Mouse (Mus musculus): ENCODE data around the gene Hemk1. TPM values are rescaled to one million over a fixed set of nuclear protein-coding genes. Genes with fewer than 3 reads are reported as not detected.

Hemk1 gene
- polyA plus RNA-seq, 1 experiment from 2014 or later = 11.8 TPM

Other genes with a start within 250 kb of the Hemk1 start
- gene Dock3, start 106.4 kb downstream of the Hemk1 start, polyA plus RNA-seq (2015; fragmentation: Nextera tagmentation; extraction: Ambion mirVana) = 0.30 and 0.45 TPM in 2 replicates
- 41.2 and 46.4 TPM in 2 replicates for gene Mapkapk3, start 48.5 kb downstream of the Hemk1 start, polyA plus RNA-seq (2015; fragmentation: Nextera tagmentation; extraction: Ambion mirVana)
- 13.2 and 16.5 TPM in 2 replicates for gene Cish, start 42.3 kb downstream of the Hemk1 start, polyA plus RNA-seq (2015; fragmentation: Nextera tagmentation; extraction: Ambion mirVana)
- 0.47 and 0.90 TPM in 2 replicates for gene 6430571L13Rik, start 2.3 kb upstream of the Hemk1 start, polyA plus RNA-seq (2015; fragmentation: Nextera tagmentation; extraction: Ambion mirVana)
- gene Cacna2d2, start 61.3 kb upstream of the Hemk1 start, polyA plus RNA-seq (2015; fragmentation: Nextera tagmentation; extraction: Ambion mirVana) = 0.19 and 0.35 TPM in 2 replicates
- gene Tmem115, start 195.6 kb upstream of the Hemk1 start, polyA plus RNA-seq (2015; fragmentation: Nextera tagmentation; extraction: Ambion mirVana) = 38.1 and 40.2 TPM in 2 replicates
- 27.4 and 30.0 TPM in 2 replicates for gene Cyb561d2, start 203.8 kb upstream of the Hemk1 start, polyA plus RNA-seq (2015; fragmentation: Nextera tagmentation; extraction: Ambion mirVana)
- gene Nprl2, start 203.9 kb upstream of the Hemk1 start, polyA plus RNA-seq (2015; fragmentation: Nextera tagmentation; extraction: Ambion mirVana) = 40.8 and 42.6 TPM in 2 replicates
- 0.76 and 1.6 TPM in 2 replicates for gene Zmynd10, start 208.9 kb upstream of the Hemk1 start, polyA plus RNA-seq (2015; fragmentation: Nextera tagmentation; extraction: Ambion mirVana)
- 63.8 and 72.2 TPM in 2 replicates for gene Rassf1, start 213.2 kb upstream of the Hemk1 start, polyA plus RNA-seq (2015; fragmentation: Nextera tagmentation; extraction: Ambion mirVana)
- gene Tusc2, start 224.9 kb upstream of the Hemk1 start, polyA plus RNA-seq (2015; fragmentation: Nextera tagmentation; extraction: Ambion mirVana) = 35.0 and 38.2 TPM in 2 replicates
- gene Hyal2, start 229.6 kb upstream of the Hemk1 start, polyA plus RNA-seq (2015; fragmentation: Nextera tagmentation; extraction: Ambion mirVana) = 85.2 and 91.6 TPM in 2 replicates
- 14.9 and 16.8 TPM in 2 replicates for gene Hyal1, start 238.6 kb upstream of the Hemk1 start, polyA plus RNA-seq (2015; fragmentation: Nextera tagmentation; extraction: Ambion mirVana)
- gene Naa80, start 240.5 kb upstream of the Hemk1 start, polyA plus RNA-seq (2015; fragmentation: Nextera tagmentation; extraction: Ambion mirVana) = 17.4 and 20.4 TPM in 2 replicates
- gene Hyal3, start 242.5 kb upstream of the Hemk1 start, polyA plus RNA-seq (2015; fragmentation: Nextera tagmentation; extraction: Ambion mirVana) = 1.4 and 1.9 TPM in 2 replicates
- gene Ifrd2, start 249.3 kb upstream of the Hemk1 start, polyA plus RNA-seq (2015; fragmentation: Nextera tagmentation; extraction: Ambion mirVana) = 62.0 and 77.7 TPM in 2 replicates